Mouse (Mus musculus): ENCODE data around the gene Fam20a.
A peak's percentile ranks its signal among the peaks of the same experiment; 100 is the strongest.

Gene Fam20a

GRCm38 (mm10) chr11:109721781-109722446 is at the start of gene Fam20a:
TSS of gene Fam20a (minus strand) at chr11:109722279.
- DNase-seq (ENCODE audit: low spot score in 2 of 2): peak; percentile 39 to 52

GRCm38 (mm10) chr11:109771381-109771780 is 49.3 kb upstream of the Fam20a start:
- no peak for DNase-seq (ENCODE audit: low spot score in 2 of 2)

GRCm38 (mm10) chr11:109770185-109770584 is 48.1 kb upstream of the Fam20a start:
- no peak for DNase-seq (ENCODE audit: low spot score in 2 of 2)

GRCm38 (mm10) chr11:109769091-109769490 is 47.0 kb upstream of the Fam20a start:
- no peak for DNase-seq (ENCODE audit: low spot score in 2 of 2)

- DNase-seq (ENCODE audit: low spot score in 2 of 2): no peak
Observed at GRCm38 (mm10) chr11:109760063-109760462, 38.0 kb upstream of the Fam20a start.

- no peak for DNase-seq (ENCODE audit: low spot score in 2 of 2)
Observed at GRCm38 (mm10) chr11:109758616-109759215, 36.6 kb upstream of the Fam20a start.

- DNase-seq (ENCODE audit: low spot score in 2 of 2): peak; percentile 19 to 30
Observed at GRCm38 (mm10) chr11:109754105-109754602, 32.1 kb upstream of the Fam20a start.

- DNase-seq (ENCODE audit: low spot score in 2 of 2): no peak
Observed at GRCm38 (mm10) chr11:109751636-109752603, 29.8 kb upstream of the Fam20a start.

GRCm38 (mm10) chr11:109745210-109745609 is 23.1 kb upstream of the Fam20a start:
- no peak for DNase-seq (ENCODE audit: low spot score in 2 of 2)

- DNase-seq (ENCODE audit: low spot score in 2 of 2): no peak
Observed at GRCm38 (mm10) chr11:109737967-109738366, 15.9 kb upstream of the Fam20a start.

GRCm38 (mm10) chr11:109736406-109736805 is 14.3 kb upstream of the Fam20a start:
- DNase-seq (ENCODE audit: low spot score in 2 of 2): no peak

GRCm38 (mm10) chr11:109734341-109734740 is 12.3 kb upstream of the Fam20a start:
- no peak for DNase-seq (ENCODE audit: low spot score in 2 of 2)

- no peak for DNase-seq (ENCODE audit: low spot score in 2 of 2)
Observed at GRCm38 (mm10) chr11:109732726-109733438, 10.8 kb upstream of the Fam20a start.

GRCm38 (mm10) chr11:109728371-109728770 is 6.3 kb upstream of the Fam20a start:
- DNase-seq (ENCODE audit: low spot score in 2 of 2): no peak

- DNase-seq (ENCODE audit: low spot score in 2 of 2): no peak
Observed at GRCm38 (mm10) chr11:109722711-109723110, 632 bp upstream of the Fam20a start.

- no peak for DNase-seq (ENCODE audit: low spot score in 2 of 2)
Observed at GRCm38 (mm10) chr11:109721320-109721780, 729 bp downstream of the Fam20a start.

- DNase-seq (ENCODE audit: low spot score in 2 of 2): no peak
Observed at GRCm38 (mm10) chr11:109720809-109721319, 1.2 kb downstream of the Fam20a start.

GRCm38 (mm10) chr11:109719399-109719798 is 2.7 kb downstream of the Fam20a start:
- no peak for DNase-seq (ENCODE audit: low spot score in 2 of 2)

- no peak for DNase-seq (ENCODE audit: low spot score in 2 of 2)
Observed at GRCm38 (mm10) chr11:109717966-109718895, 3.8 kb downstream of the Fam20a start.

GRCm38 (mm10) chr11:109717448-109717847 is 4.6 kb downstream of the Fam20a start:
- DNase-seq (ENCODE audit: low spot score in 2 of 2): peak; percentile 20 to 69

Data from right cerebral cortex, postnatal 36 days (tissue).